Mouse (Mus musculus) left cerebral cortex, adult 2 months (tissue): ENCODE measurements around the gene Magi1. TPM values are rescaled to one million over a fixed set of nuclear protein-coding genes. Genes with fewer than 3 reads are reported as not detected.

Experiments
- DNase-seq, 2 experiments: peaks; one replicate each; pipeline ENCODE4 v3.0.0; 2021 to 2022; ENCODE audit warnings: low spot score in 2 of 2, mixed read lengths in 1 of 2; ENCODE audit errors: extremely low spot score in 1 of 2
- H3K27ac ChIP-seq: fragments of 200-600 bp; 2 replicates; pipeline ENCODE4 v1.8.1; 2022
- H3K4me3 ChIP-seq: fragments of 200-600 bp; 2 replicates; pipeline ENCODE4 v1.8.1; 2022
- CTCF ChIP-seq: fragments of 200-600 bp; IDR thresholded peaks from 2 replicates; pipeline ENCODE4 v1.8.1; 2022; ENCODE audit warnings: antibody characterized with exemption, mild to moderate bottlenecking, moderate library complexity
- intact Hi-C: fragments of 180-260 bp; cut with DNase I; formaldehyde crosslinking; loops from one replicate; pipeline ENCODE4 v1.15.1; 2025
- long read RNA-seq, 2 experiments: library from polyadenylated mRNA; stranded (forward); transcript quantifications; one replicate each; pipeline ENCODE4 v2.0.0; 2021; ENCODE audit warnings: borderline mapping rate in 2 of 2
- total RNA-seq, 2 experiments: library from RNA; stranded (reverse); gene quantifications; 2 replicates each; pipeline ENCODE4 v1.2.3; 2021

Magi1 gene
- total RNA-seq = 10 to 100 TPM; 87.5 to 94.2 TPM
- long read RNA-seq, experiment 1, full-length matches to known transcripts = 1 of 70 reads
- long read RNA-seq, experiment 1, partial matches to known transcripts = 21 of 70 reads
- long read RNA-seq, experiment 1, other reads (novel, unspliced or antisense) = 48 of 70 reads
- long read RNA-seq, experiment 2, partial matches to known transcripts = 15 of 57 reads
- long read RNA-seq, experiment 2, other reads (novel, unspliced or antisense) = 42 of 57 reads

- intact Hi-C loops = loop anchor here (2.0 kb wide), 3 partner anchors 57 to 203 kb away; no protein-coding TSS in a partner anchor
- peak within 1 kb of the TSS; percentile 84 for H3K27ac ChIP-seq
- DNase-seq = peak; percentile 93 to 94
- peak; percentile 1; the same call in 1 of the 2 replicates for TF ChIP-seq CTCF
- H3K4me3 ChIP-seq = peak within 1 kb of the TSS; percentile 86
Observed at GRCm38 (mm10) chr6:94283318-94284061, at the start of gene Magi1. TSS of gene Magi1 (minus strand) at chr6:94283917.

GRCm38 (mm10) chr6:94327143-94327542 is 43.4 kb upstream of the Magi1 start:
- H3K27ac ChIP-seq = no peak overlapping the region
- no peak overlapping the region for H3K4me3 ChIP-seq
- intact Hi-C loops = no loop called here
- TF ChIP-seq CTCF = no peak
- no peak for DNase-seq

- DNase-seq = no peak
- Histone ChIP-seq H3K4me3 (no peak overlapping the region), H3K27ac (no peak overlapping the region)
- TF ChIP-seq CTCF = no peak
- intact Hi-C loops = no loop called here
Observed at GRCm38 (mm10) chr6:94316886-94317285, 33.2 kb upstream of the Magi1 start.

GRCm38 (mm10) chr6:94312285-94312684 is 28.6 kb upstream of the Magi1 start:
- intact Hi-C loops = no loop called here
- Histone ChIP-seq H3K27ac (no peak overlapping the region), H3K4me3 (no peak overlapping the region)
- DNase-seq = no peak
- TF ChIP-seq CTCF = no peak

GRCm38 (mm10) chr6:94308498-94308897 is 24.8 kb upstream of the Magi1 start:
- Histone ChIP-seq H3K27ac (no peak overlapping the region), H3K4me3 (no peak overlapping the region)
- intact Hi-C loops = no loop called here
- DNase-seq = no peak
- no peak for TF ChIP-seq CTCF

- intact Hi-C loops = no loop called here
- Histone ChIP-seq H3K27ac (no peak overlapping the region), H3K4me3 (no peak overlapping the region)
- TF ChIP-seq CTCF = no peak
- no peak for DNase-seq
Observed at GRCm38 (mm10) chr6:94303512-94303911, 19.8 kb upstream of the Magi1 start.

- Histone ChIP-seq H3K4me3 (no peak overlapping the region), H3K27ac (no peak overlapping the region)
- intact Hi-C loops = no loop called here
- no peak for TF ChIP-seq CTCF
- no peak for DNase-seq
Observed at GRCm38 (mm10) chr6:94301804-94302203, 18.1 kb upstream of the Magi1 start.

GRCm38 (mm10) chr6:94300562-94300961 is 16.8 kb upstream of the Magi1 start:
- intact Hi-C loops = no loop called here
- DNase-seq = no peak

GRCm38 (mm10) chr6:94287387-94287786 is 3.7 kb upstream of the Magi1 start:
- H3K4me3 ChIP-seq = no peak overlapping the region
- intact Hi-C loops = no loop called here
- peak; percentile 9; the same call in 1 of the 2 replicates for TF ChIP-seq CTCF
- H3K27ac ChIP-seq = no peak overlapping the region
- DNase-seq = no peak

More at GRCm38 (mm10) chr6:94300562-94300961, 16.8 kb upstream of the Magi1 start:
- no peak overlapping the region for H3K27ac ChIP-seq
- TF ChIP-seq CTCF = no peak
- no peak overlapping the region for H3K4me3 ChIP-seq

- no peak overlapping the region for H3K4me3 ChIP-seq
- TF ChIP-seq CTCF = no peak
- intact Hi-C loops = no loop called here
- no peak for DNase-seq
- H3K27ac ChIP-seq = no peak overlapping the region
Observed at GRCm38 (mm10) chr6:94286555-94286954, 2.8 kb upstream of the Magi1 start.

- H3K27ac ChIP-seq = peak overlapping the region; percentile 47; the same call in 1 of the 2 replicates
- DNase-seq = no peak
- TF ChIP-seq CTCF = no peak; the same call in 1 of the 2 replicates
- H3K4me3 ChIP-seq = peak overlapping the region; percentile 86
- intact Hi-C loops = no loop called here
Observed at GRCm38 (mm10) chr6:94284089-94284825, 540 bp upstream of the Magi1 start.
